Mouse (Mus musculus) spleen, adult 2 months (tissue): ENCODE measurements around the gene Cysrt1. TPM values are rescaled to one million over a fixed set of nuclear protein-coding genes. Genes with fewer than 3 reads are reported as not detected.
"Not testable (repeated sequence)": the region's sequence is repeated elsewhere in the genome, so short reads cannot be mapped to it uniquely, and the experiment has no call there.

Source experiments
- DNase-seq, 2 experiments: peaks; one replicate each; pipeline versions ENCODE4 v3.0.0 to v3.0.0-alpha.2; 2012 to 2021; ENCODE audit warnings: low spot score in 2 of 2, low read depth in 1 of 2
- H3K27ac ChIP-seq: fragments of 200-500 bp; 2 replicates; pipeline ENCODE4 v1.5.1; 2012; ENCODE audit warnings: low read length, inconsistent platforms; ENCODE audit not compliant: insufficient read depth
- H3K27me3 ChIP-seq: fragments of 200-500 bp; 2 replicates; pipeline ENCODE4 v1.6.1; 2012; ENCODE audit warnings: mild to moderate bottlenecking, moderate library complexity, low read length, inconsistent platforms; ENCODE audit not compliant: control insufficient read depth, insufficient read depth
- H3K36me3 ChIP-seq: fragments of 200-500 bp; 2 replicates; pipeline ENCODE4 v1.6.1; 2012; ENCODE audit warnings: mild to moderate bottlenecking, low read length, inconsistent platforms; ENCODE audit not compliant: control insufficient read depth, insufficient read depth
- H3K4me1 ChIP-seq: fragments of 200-500 bp; 2 replicates; pipeline ENCODE4 v1.6.1; 2011; ENCODE audit warnings: inconsistent platforms; ENCODE audit not compliant: control insufficient read depth, insufficient read depth, insufficient read length
- H3K4me3 ChIP-seq: fragments of 200-500 bp; 2 replicates; pipeline ENCODE4 v1.5.1; 2011; ENCODE audit warnings: mild to moderate bottlenecking, inconsistent platforms; ENCODE audit not compliant: insufficient read depth, insufficient read length; ENCODE audit errors: extremely low read depth
- CTCF ChIP-seq: fragments of 200-500 bp; IDR thresholded peaks from 2 replicates; pipeline ENCODE4 v1.5.1; 2011; ENCODE audit warnings: mild to moderate bottlenecking, inconsistent platforms; ENCODE audit not compliant: insufficient read depth, insufficient read length, insufficient replicate concordance; ENCODE audit errors: extremely low read depth
- POLR2A ChIP-seq: fragments of 200-500 bp; IDR thresholded peaks from 2 replicates; pipeline ENCODE4 v1.6.1; 2011; ENCODE audit warnings: low read depth, low read length, inconsistent platforms
- WGBS: fragments of 180-500 bp; shearing (Covaris S2); methylation state at CpG from one replicate; pipeline ENCODE4 v1.1.7; 2018; 5-methylcytosine and 5-hydroxymethylcytosine counted together
- polyA plus RNA-seq: library from polyadenylated mRNA; depleted of rRNA; stranded (reverse); fragments of >200 nt; gene quantifications from 2 replicates; pipeline ENCODE4 v1.2.3, GENCODE M21; 2012

Cysrt1 gene
- polyA plus RNA-seq, 1 experiment = not detected

GRCm38 (mm10) chr2:25264286-25264660 lies 22.0 kb upstream of the Cysrt1 start:
- H3K27me3 ChIP-seq = no peaks in the 10 kb centered on the region
- DNase-seq = no peak
- 78% methylated on average over 5 of the region's 5 CpGs for WGBS
- no peak overlapping the region for H3K4me3 ChIP-seq
- H3K36me3 ChIP-seq = no peaks in the 10 kb centered on the region; the same call in none of the 2 replicates
- TF ChIP-seq CTCF = no peak
- no peak for TF ChIP-seq POLR2A
- peaks cover 20% of the 10 kb centered on the region for H3K4me1 ChIP-seq
- no peak overlapping the region for H3K27ac ChIP-seq

- TF ChIP-seq POLR2A = no peak
- no peak for TF ChIP-seq CTCF
- WGBS = 52% methylated on average over 12 of the region's 12 CpGs
- H3K27ac ChIP-seq = no peak overlapping the region
Measured at GRCm38 (mm10) chr2:25263623-25264285, 21.5 kb upstream of the Cysrt1 start.

GRCm38 (mm10) chr2:25262795-25263622 lies 20.8 kb upstream of the Cysrt1 start:
- H3K4me3 ChIP-seq = peak overlapping the region; percentile 71
- DNase-seq = peak in 1 of 2 experiments; percentile 33
- H3K27me3 ChIP-seq = no peaks in the 10 kb centered on the region
- no peak for TF ChIP-seq POLR2A
- TF ChIP-seq CTCF = no peak
- H3K27ac ChIP-seq = peak overlapping the region; percentile 65
- under 1% methylated on average over 82 of the region's 82 CpGs for whole genome bisulfite sequencing
- H3K4me1 ChIP-seq = peaks cover 20% of the 10 kb centered on the region
- no peaks in the 10 kb centered on the region for H3K36me3 ChIP-seq

More at GRCm38 (mm10) chr2:25263623-25264285, 21.5 kb upstream of the Cysrt1 start:
- peak overlapping the region; percentile 71; the same call in 1 of the 2 replicates for H3K4me3 ChIP-seq
- H3K4me1 ChIP-seq = peaks cover 20% of the 10 kb centered on the region
- DNase-seq = no peak
- no peaks in the 10 kb centered on the region; the same call in 1 of the 2 replicates for H3K36me3 ChIP-seq
- H3K27me3 ChIP-seq = no peaks in the 10 kb centered on the region

- Histone ChIP-seq H3K36me3 (no peaks in the 10 kb centered on the region), H3K27me3 (no peaks in the 10 kb centered on the region), H3K4me1 (peaks cover 20% of the 10 kb centered on the region), H3K4me3 (peak within 1 kb of the TSS; percentile 71), H3K27ac (peak within 1 kb of the TSS; percentile 65)
- DNase-seq = peak; percentile 94 to 97
- under 1% methylated on average over 39 of the region's 39 CpGs for WGBS
- TF ChIP-seq POLR2A = peak; percentile 45; the same call in 1 of the 2 replicates
- TF ChIP-seq CTCF = no peak
Measured at GRCm38 (mm10) chr2:25262291-25262767, 20.1 kb upstream of the Cysrt1 start, which contains the start of gene Tprn. Gene Tprn (plus strand): TSS chr2:25262618.

GRCm38 (mm10) chr2:25261870-25262269 lies 19.6 kb upstream of the Cysrt1 start:
- H3K4me3 ChIP-seq = peak overlapping the region; percentile 39
- no peak for TF ChIP-seq CTCF
- no peak for TF ChIP-seq POLR2A
- peaks cover 20% of the 10 kb centered on the region for H3K4me1 ChIP-seq
- DNase-seq = no peak
- H3K36me3 ChIP-seq = no peaks in the 10 kb centered on the region
- 54% methylated on average over 12 of the region's 12 CpGs for WGBS
- 0 out of 2 replicates have a peak overlapping the region, but pooled peaks have one; percentile 12 for H3K27ac ChIP-seq
- H3K27me3 ChIP-seq = no peaks in the 10 kb centered on the region

GRCm38 (mm10) chr2:25258887-25259286 lies 16.6 kb upstream of the Cysrt1 start:
- H3K27me3 ChIP-seq = no peaks in the 10 kb centered on the region
- H3K4me1 ChIP-seq = peaks cover 18% of the 10 kb centered on the region
- no peak for DNase-seq
- WGBS = 82% methylated on average over 2 of the region's 2 CpGs
- no peak overlapping the region for H3K4me3 ChIP-seq
- H3K36me3 ChIP-seq = no peaks in the 10 kb centered on the region
- TF ChIP-seq CTCF (peak; percentile 22; the same call in 1 of the 2 replicates), POLR2A (no peak)
- H3K27ac ChIP-seq = no peak overlapping the region

GRCm38 (mm10) chr2:25257250-25257649 lies 15.0 kb upstream of the Cysrt1 start:
- 82% methylated on average over 5 of the region's 5 CpGs for WGBS
- not testable (repeated sequence) for H3K27ac ChIP-seq, H3K36me3 ChIP-seq, H3K27me3 ChIP-seq, DNase-seq, H3K4me3 ChIP-seq, H3K4me1 ChIP-seq
